Mouse (Mus musculus) neural tube, embryonic 15.5 days (tissue): ENCODE measurements at regions not wholly inside any gene's neighbourhood (a gene's known extent, or its start where the extent isn't known, plus 50 kb on each side); places are given as distances from the start of the nearest gene placed in this dataset.

Experiments
- ATAC-seq: fragments of 200-750 bp; cut with Nextera tagmentation; 2 replicates; pipeline ENCODE4 v1.8.0; 2017; ENCODE audit warnings: mild to moderate bottlenecking, moderate TSS enrichment, moderate library complexity; ENCODE audit not compliant: low FRiP score
- H3K27ac ChIP-seq: fragments of 300-500 bp; sonication (generic); replicated peaks from 2 replicates; pipeline ENCODE4 v1.5.1; 2015; ENCODE audit warnings: mild to moderate bottlenecking, inconsistent platforms
- H3K27me3 ChIP-seq: fragments of 300-500 bp; sonication (generic); replicated peaks from 2 replicates; pipeline ENCODE4 v1.6.1; 2015; ENCODE audit warnings: inconsistent platforms
- H3K36me3 ChIP-seq: fragments of 300-500 bp; sonication (generic); 2 replicates; pipeline ENCODE4 v1.6.1; 2015; ENCODE audit warnings: inconsistent platforms
- H3K4me1 ChIP-seq: fragments of 300-500 bp; sonication (generic); 2 replicates; pipeline ENCODE4 v1.6.1; 2015; ENCODE audit warnings: inconsistent platforms
- H3K4me2 ChIP-seq: fragments of 300-500 bp; sonication (generic); 2 replicates; pipeline ENCODE4 v1.6.1; 2015; ENCODE audit warnings: inconsistent platforms, mild to moderate bottlenecking, moderate library complexity
- H3K4me3 ChIP-seq: fragments of 300-500 bp; sonication (generic); replicated peaks from 2 replicates; pipeline ENCODE4 v1.5.1; 2015; ENCODE audit warnings: mild to moderate bottlenecking, inconsistent platforms
- H3K9ac ChIP-seq: fragments of 300-500 bp; sonication (generic); replicated peaks from 2 replicates; pipeline ENCODE4 v1.6.1; 2015; ENCODE audit warnings: mild to moderate bottlenecking, inconsistent platforms
- H3K9me3 ChIP-seq: fragments of 300-500 bp; sonication (generic); replicated peaks from 2 replicates; pipeline ENCODE4 v1.6.1; 2016; ENCODE audit warnings: inconsistent platforms
- WGBS: fragments of 180-500 bp; shearing (Covaris S2); methylation state at CpG from one replicate; pipeline ENCODE4 v1.1.7; 2015; ENCODE audit warnings: mixed read lengths; 5-methylcytosine and 5-hydroxymethylcytosine counted together

GRCm38 (mm10) chr5:35160929-35161815 lies 55.6 kb upstream of the Lrpap1 start:
- Histone ChIP-seq H3K9me3 (no peaks in the 10 kb centered on the region), H3K4me3 (no peak overlapping the region)
- 89% methylated on average over 5 of the region's 5 CpGs for WGBS

DNA sequence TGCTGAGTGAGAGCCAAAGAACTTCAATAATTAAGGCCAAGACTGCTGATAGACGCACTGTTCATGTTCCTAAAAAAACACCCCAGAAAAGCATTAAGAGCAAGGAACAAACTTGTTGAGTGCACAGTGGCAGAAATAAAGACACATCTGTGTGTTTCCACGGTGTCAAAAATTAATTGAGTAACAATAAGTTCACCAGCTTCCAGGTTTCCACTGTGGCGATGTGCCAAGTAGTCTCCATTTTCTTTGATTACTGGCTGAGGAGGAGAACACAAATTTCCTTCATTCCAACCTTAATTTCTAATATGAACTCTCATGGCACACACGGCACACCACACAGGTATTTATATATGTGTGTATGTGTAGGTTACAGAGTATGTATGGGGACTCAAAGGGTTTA lies 54.3 kb upstream of the Lrpap1 start:
- H3K27ac ChIP-seq: no peak overlapping the region
- whole genome bisulfite sequencing: 81% methylated on average over 4 of the region's 4 CpGs

More at GRCm38 (mm10) chr5:35160929-35161815, 55.6 kb upstream of the Lrpap1 start:
- Histone ChIP-seq H3K4me1 (peaks cover 20% of the 10 kb centered on the region), H3K27me3 (no peaks in the 10 kb centered on the region), H3K9ac (no peak overlapping the region), H3K36me3 (no peaks in the 10 kb centered on the region), H3K4me2 (no peak overlapping the region), H3K27ac (no peak overlapping the region)
- no peak for ATAC-seq

DNA sequence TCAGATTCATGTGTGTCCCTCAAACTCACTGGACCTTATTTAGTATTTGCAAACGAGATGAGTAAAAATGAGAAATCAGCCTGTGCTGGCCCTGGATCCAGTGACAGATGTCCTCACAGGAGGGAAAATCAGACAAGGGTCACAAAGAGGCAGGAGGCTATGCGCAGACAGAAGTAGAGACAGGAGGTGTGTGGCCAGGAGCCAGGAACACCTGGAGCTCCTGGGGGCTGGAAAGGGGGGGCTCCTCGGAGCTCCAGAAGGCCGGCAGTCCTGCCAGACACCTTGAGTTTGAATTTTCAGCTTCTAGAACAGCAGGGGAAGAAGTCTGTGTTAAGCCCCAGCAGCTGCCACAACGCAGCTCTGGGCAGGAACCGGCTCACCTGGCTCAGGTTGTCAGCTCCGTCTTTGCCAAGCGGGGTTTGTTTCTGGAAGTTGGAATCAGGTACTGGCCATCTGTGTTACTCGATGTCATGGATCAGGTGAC lies 53.7 kb upstream of the Lrpap1 start:
- ATAC-seq: no peak
- peaks cover 20% of the 10 kb centered on the region for H3K4me1 ChIP-seq
- no peaks in the 10 kb centered on the region for H3K9me3 ChIP-seq
- no peak overlapping the region for H3K9ac ChIP-seq
- no peaks in the 10 kb centered on the region for H3K27me3 ChIP-seq
- no peaks in the 10 kb centered on the region for H3K36me3 ChIP-seq
- H3K27ac ChIP-seq: no peak overlapping the region; the same call in 1 of the 2 replicates
- no peak overlapping the region for H3K4me2 ChIP-seq
- 59% methylated on average over 9 of the region's 9 CpGs for WGBS
- H3K4me3 ChIP-seq: no peak overlapping the region

More for the DNA sequence above, 54.3 kb upstream of the Lrpap1 start:
- Histone ChIP-seq H3K36me3 (no peaks in the 10 kb centered on the region), H3K4me1 (peaks cover 20% of the 10 kb centered on the region), H3K9ac (no peak overlapping the region), H3K4me3 (no peak overlapping the region), H3K4me2 (no peak overlapping the region), H3K27me3 (no peaks in the 10 kb centered on the region), H3K9me3 (no peaks in the 10 kb centered on the region)
- no peak for ATAC-seq

GRCm38 (mm10) chr5:35158346-35159047 lies 52.9 kb upstream of the Lrpap1 start:
- H3K4me2 ChIP-seq: no peak overlapping the region
- H3K36me3 ChIP-seq: no peaks in the 10 kb centered on the region
- H3K4me3 ChIP-seq: no peak overlapping the region
- H3K9ac ChIP-seq: no peak overlapping the region
- WGBS: 35% methylated on average over 8 of the region's 8 CpGs
- 0 out of 2 replicates have a peak, but pooled peaks have one; percentile 46 for ATAC-seq
- H3K27ac ChIP-seq: peak overlapping the region; percentile 33
- H3K4me1 ChIP-seq: peaks cover 20% of the 10 kb centered on the region
- no peaks in the 10 kb centered on the region for H3K9me3 ChIP-seq
- H3K27me3 ChIP-seq: no peaks in the 10 kb centered on the region

GRCm38 (mm10) chr5:35156371-35156770 lies 50.8 kb upstream of the Lrpap1 start:
- WGBS: 63% methylated on average over 7 of the region's 7 CpGs
- Histone ChIP-seq H3K9ac (no peak overlapping the region), H3K27ac (no peak overlapping the region), H3K27me3 (no peaks in the 10 kb centered on the region), H3K36me3 (no peaks in the 10 kb centered on the region), H3K4me1 (peaks cover 20% of the 10 kb centered on the region), H3K4me2 (no peak overlapping the region), H3K4me3 (no peak overlapping the region), H3K9me3 (no peaks in the 10 kb centered on the region)
- no peak for ATAC-seq

DNA sequence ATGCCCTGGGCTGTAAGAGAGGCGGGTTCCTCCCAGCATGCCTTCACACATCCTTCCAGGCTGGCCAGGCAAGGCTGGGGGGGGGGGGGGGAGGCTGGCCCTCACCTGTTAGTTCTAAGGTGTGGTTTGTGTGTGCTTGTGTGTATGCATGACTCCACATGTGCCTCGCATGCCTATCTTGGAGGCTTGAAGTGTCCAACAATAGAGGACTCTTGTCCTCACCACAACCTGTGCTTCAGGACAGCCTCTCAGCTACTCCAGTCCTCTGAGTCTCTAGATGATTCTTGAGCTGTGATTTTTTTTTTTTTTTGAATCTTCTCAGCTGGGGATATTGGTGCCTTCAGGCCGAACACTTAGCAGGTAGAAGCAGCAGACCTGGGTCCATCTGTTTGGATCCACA lies 50.2 kb upstream of the Lrpap1 start:
- H3K4me3 ChIP-seq: no peak overlapping the region
- no peak overlapping the region for H3K27ac ChIP-seq
- no peaks in the 10 kb centered on the region for H3K36me3 ChIP-seq
- peaks cover 20% of the 10 kb centered on the region for H3K4me1 ChIP-seq
- ATAC-seq: no peak
- 88% methylated on average over 3 of the region's 3 CpGs for WGBS
- no peak overlapping the region for H3K9ac ChIP-seq
- no peaks in the 10 kb centered on the region for H3K27me3 ChIP-seq
- H3K4me2 ChIP-seq: no peak overlapping the region
- no peaks in the 10 kb centered on the region for H3K9me3 ChIP-seq
